Mouse (Mus musculus): ENCODE measurements at regions not wholly inside any gene's neighbourhood (a gene's known extent, or its start where the extent isn't known, plus 50 kb on each side); places are given as distances from the start of the nearest gene placed in this dataset.

GRCm38 (mm10) chr14:16172261-16172660, 76.8 kb upstream of the Ngly1 start:
- no peak for TF ChIP-seq EP300 (IDR thresholded peaks at IDR 0.05; ENCODE audit: insufficient read depth, low read depth, low read length)
- no peak for TF ChIP-seq CTCF (IDR thresholded peaks at IDR 0.05; ENCODE audit: low read depth, low read length)
- TF ChIP-seq POLR2A (IDR thresholded peaks at IDR 0.05; ENCODE audit: insufficient read depth, low read length) = no peak
- no peaks in the 10 kb centered on the region for H3K27me3 ChIP-seq (ENCODE audit: control insufficient read depth, insufficient read depth, low read length, poor library complexity, severe bottlenecking)
- no peak overlapping the region for H3K4me3 ChIP-seq (ENCODE audit: low read depth, low read length)
- no peaks in the 10 kb centered on the region for H3K4me1 ChIP-seq (ENCODE audit: control insufficient read depth, insufficient read depth, low read length)
- no peak overlapping the region for H3K27ac ChIP-seq (ENCODE audit: insufficient read depth, low read length)
- H3K36me3 ChIP-seq (ENCODE audit: control insufficient read depth, insufficient read depth, low read length, poor library complexity, severe bottlenecking) = no peaks in the 10 kb centered on the region
- no peaks in the 10 kb centered on the region for H3K9me3 ChIP-seq (replicated peaks; ENCODE audit: control insufficient read depth, insufficient read depth, low read length, poor library complexity, severe bottlenecking)
- no peak overlapping the region for H3K9ac ChIP-seq (ENCODE audit: low read depth, poor library complexity, severe bottlenecking)

GRCm38 (mm10) chr14:16173292-16173691, 75.8 kb upstream of the Ngly1 start:
- TF ChIP-seq EP300 (IDR thresholded peaks at IDR 0.05; ENCODE audit: insufficient read depth, low read depth, low read length) (no peak), CTCF (IDR thresholded peaks at IDR 0.05; ENCODE audit: low read depth, low read length) (no peak), POLR2A (IDR thresholded peaks at IDR 0.05; ENCODE audit: insufficient read depth, low read length) (no peak)
- H3K4me1 ChIP-seq (ENCODE audit: control insufficient read depth, insufficient read depth, low read length) = no peaks in the 10 kb centered on the region
- no peak overlapping the region for H3K4me3 ChIP-seq (ENCODE audit: low read depth, low read length)
- H3K9me3 ChIP-seq (replicated peaks; ENCODE audit: control insufficient read depth, insufficient read depth, low read length, poor library complexity, severe bottlenecking) = no peaks in the 10 kb centered on the region
- H3K27ac ChIP-seq (ENCODE audit: insufficient read depth, low read length) = no peak overlapping the region
- H3K9ac ChIP-seq (ENCODE audit: low read depth, poor library complexity, severe bottlenecking) = no peak overlapping the region
- H3K36me3 ChIP-seq (ENCODE audit: control insufficient read depth, insufficient read depth, low read length, poor library complexity, severe bottlenecking) = no peaks in the 10 kb centered on the region
- no peaks in the 10 kb centered on the region for H3K27me3 ChIP-seq (ENCODE audit: control insufficient read depth, insufficient read depth, low read length, poor library complexity, severe bottlenecking)

- TF ChIP-seq CTCF (IDR thresholded peaks at IDR 0.05; ENCODE audit: low read depth, low read length) (no peak), EP300 (IDR thresholded peaks at IDR 0.05; ENCODE audit: insufficient read depth, low read depth, low read length) (no peak), POLR2A (IDR thresholded peaks at IDR 0.05; ENCODE audit: insufficient read depth, low read length) (no peak)
- H3K4me3 ChIP-seq (ENCODE audit: low read depth, low read length) = no peak overlapping the region
- H3K27me3 ChIP-seq (ENCODE audit: control insufficient read depth, insufficient read depth, low read length, poor library complexity, severe bottlenecking) = no peaks in the 10 kb centered on the region
- H3K36me3 ChIP-seq (ENCODE audit: control insufficient read depth, insufficient read depth, low read length, poor library complexity, severe bottlenecking) = no peaks in the 10 kb centered on the region
- H3K27ac ChIP-seq (ENCODE audit: insufficient read depth, low read length) = no peak overlapping the region
- H3K9me3 ChIP-seq (replicated peaks; ENCODE audit: control insufficient read depth, insufficient read depth, low read length, poor library complexity, severe bottlenecking) = no peaks in the 10 kb centered on the region
- no peaks in the 10 kb centered on the region for H3K4me1 ChIP-seq (ENCODE audit: control insufficient read depth, insufficient read depth, low read length)
- no peak overlapping the region for H3K9ac ChIP-seq (ENCODE audit: low read depth, poor library complexity, severe bottlenecking)
These were observed 70.9 kb upstream of the Ngly1 start for GRCm38 (mm10) chr14:16178227-16178626.

GRCm38 (mm10) chr14:16181822-16182221, 67.3 kb upstream of the Ngly1 start:
- Histone ChIP-seq H3K36me3 (ENCODE audit: control insufficient read depth, insufficient read depth, low read length, poor library complexity, severe bottlenecking) (no peaks in the 10 kb centered on the region), H3K27ac (ENCODE audit: insufficient read depth, low read length) (no peak overlapping the region), H3K27me3 (ENCODE audit: control insufficient read depth, insufficient read depth, low read length, poor library complexity, severe bottlenecking) (no peaks in the 10 kb centered on the region), H3K9me3 (replicated peaks; ENCODE audit: control insufficient read depth, insufficient read depth, low read length, poor library complexity, severe bottlenecking) (no peaks in the 10 kb centered on the region), H3K9ac (ENCODE audit: low read depth, poor library complexity, severe bottlenecking) (no peak overlapping the region), H3K4me1 (ENCODE audit: control insufficient read depth, insufficient read depth, low read length) (no peaks in the 10 kb centered on the region), H3K4me3 (ENCODE audit: low read depth, low read length) (no peak overlapping the region)
- TF ChIP-seq CTCF (IDR thresholded peaks at IDR 0.05; ENCODE audit: low read depth, low read length) (no peak), POLR2A (IDR thresholded peaks at IDR 0.05; ENCODE audit: insufficient read depth, low read length) (no peak), EP300 (IDR thresholded peaks at IDR 0.05; ENCODE audit: insufficient read depth, low read depth, low read length) (no peak)

- Histone ChIP-seq H3K9me3 (replicated peaks; ENCODE audit: control insufficient read depth, insufficient read depth, low read length, poor library complexity, severe bottlenecking) (no peaks in the 10 kb centered on the region), H3K36me3 (ENCODE audit: control insufficient read depth, insufficient read depth, low read length, poor library complexity, severe bottlenecking) (no peaks in the 10 kb centered on the region), H3K27me3 (ENCODE audit: control insufficient read depth, insufficient read depth, low read length, poor library complexity, severe bottlenecking) (no peaks in the 10 kb centered on the region), H3K4me1 (ENCODE audit: control insufficient read depth, insufficient read depth, low read length) (no peaks in the 10 kb centered on the region), H3K9ac (ENCODE audit: low read depth, poor library complexity, severe bottlenecking) (no peak overlapping the region), H3K27ac (ENCODE audit: insufficient read depth, low read length) (no peak overlapping the region), H3K4me3 (ENCODE audit: low read depth, low read length) (no peak overlapping the region)
- TF ChIP-seq POLR2A (IDR thresholded peaks at IDR 0.05; ENCODE audit: insufficient read depth, low read length) = no peak
- no peak for TF ChIP-seq EP300 (IDR thresholded peaks at IDR 0.05; ENCODE audit: insufficient read depth, low read depth, low read length)
- TF ChIP-seq CTCF (IDR thresholded peaks at IDR 0.05; ENCODE audit: low read depth, low read length) = no peak
These were observed 63.8 kb upstream of the Ngly1 start for GRCm38 (mm10) chr14:16185246-16185645.
